Mouse (Mus musculus): ENCODE data around the gene Gm28551. TPM values are rescaled to one million over a fixed set of nuclear protein-coding genes. Genes with fewer than 3 reads are reported as not detected.

The Gm28551 gene
- polyA plus RNA-seq (2012; rRNA removed) = 0.01 TPM in 1 of 2 replicates, not detected in the other

DNA sequence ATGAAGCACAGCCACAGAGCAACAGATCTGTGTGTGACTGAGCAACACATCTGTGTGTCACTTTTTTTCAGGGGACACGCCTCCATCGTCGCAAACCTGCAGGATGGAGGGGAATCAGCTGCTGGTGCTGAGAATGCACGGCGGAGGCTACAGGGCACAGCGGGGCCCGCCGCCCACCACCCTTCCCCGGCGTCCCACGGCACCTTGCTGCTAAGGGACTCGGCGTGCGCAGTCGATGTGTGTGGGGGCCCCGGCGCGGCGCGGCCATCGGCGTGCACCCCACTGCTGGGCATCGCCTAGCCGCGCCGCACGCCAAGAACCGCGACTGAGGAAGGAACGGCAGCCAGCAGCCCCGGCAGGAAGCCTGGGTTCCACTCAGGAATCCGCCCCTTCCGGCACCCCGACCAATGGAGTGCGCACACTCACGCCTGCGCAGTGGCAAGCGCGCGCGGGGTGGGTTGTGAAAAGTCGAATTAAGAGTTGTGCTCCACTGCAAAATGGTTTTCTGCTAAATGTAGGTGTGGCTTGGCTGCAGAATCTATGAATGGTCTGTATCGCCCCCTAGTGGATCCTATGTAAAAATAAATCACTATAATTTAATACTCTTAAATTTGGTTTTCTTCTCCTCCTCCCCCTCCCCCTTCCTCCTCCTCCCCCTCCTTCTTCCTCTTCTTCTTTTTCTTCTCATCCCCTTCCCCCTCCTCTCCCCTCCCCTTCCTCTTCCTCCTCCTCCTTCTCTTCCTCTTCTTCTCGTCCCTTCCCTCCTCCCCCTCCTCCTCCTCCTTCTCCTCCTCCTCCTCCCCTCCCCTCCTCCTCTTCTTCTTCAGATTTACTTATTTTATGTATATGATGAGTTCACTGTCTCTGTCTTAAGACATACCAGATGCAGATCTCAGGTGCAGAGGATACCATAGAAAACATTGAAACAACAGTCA lies at the start of gene Gm28551, which contains the start of the genes Asdurf and Asnsd1:
Gene Gm28551 (minus strand): TSS at position 341 of the 935 bp plus-strand sequence.
Gene Asdurf (minus strand): TSS at position 293 of the 935 bp plus-strand sequence.
Gene Asnsd1 (minus strand): TSS at position 426 of the 935 bp plus-strand sequence.

DNA sequence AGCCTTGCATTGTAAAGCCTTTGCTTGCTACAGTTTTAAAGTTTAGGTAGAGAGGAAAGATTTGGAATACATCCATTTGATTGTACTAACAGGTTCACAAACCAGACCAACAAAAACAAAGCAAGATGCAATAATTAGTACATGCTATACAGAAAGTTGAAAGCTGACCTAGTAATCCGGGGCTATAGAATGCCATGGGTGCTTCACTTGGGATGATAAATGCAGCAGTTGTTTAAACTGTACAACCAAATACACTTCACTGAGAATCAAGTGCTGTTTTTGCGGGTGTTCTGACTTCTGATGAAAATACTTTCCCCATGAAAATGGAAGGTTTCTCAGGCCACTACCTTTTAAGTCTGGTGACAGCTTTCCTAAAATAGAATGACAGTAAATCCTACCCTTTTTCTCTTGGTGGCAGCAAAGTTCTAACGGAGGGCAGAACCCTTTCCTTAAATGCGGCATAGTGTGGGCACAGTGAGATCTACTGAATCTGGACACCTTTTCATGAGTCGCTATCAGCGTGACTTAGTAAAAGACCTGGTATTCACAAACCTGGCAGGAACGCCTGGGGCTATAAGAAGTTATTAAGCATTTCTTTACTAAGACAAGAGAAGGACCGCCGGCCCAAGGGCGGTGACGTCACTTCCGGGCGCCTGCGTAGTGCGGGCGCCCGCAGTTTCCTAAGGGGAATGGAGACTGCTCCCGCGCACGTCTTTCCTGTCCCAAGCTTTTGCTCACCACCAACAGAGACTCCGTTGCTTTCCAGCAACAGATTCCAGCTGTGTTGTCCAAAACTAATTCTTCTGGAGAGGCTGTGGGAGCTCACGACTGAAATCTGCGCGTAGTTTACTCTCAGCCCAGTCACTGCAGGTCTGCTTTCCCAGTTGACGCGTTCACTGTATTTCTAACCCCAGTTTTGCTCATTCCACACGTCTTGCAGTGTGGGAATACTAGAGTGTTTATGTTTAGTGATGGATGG lies 39.2 kb downstream of the Gm28551 start, which contains the start of gene Osgepl1:
Gene Osgepl1 (plus strand): TSS at position 636 of the 979 bp plus-strand sequence.

DNA sequence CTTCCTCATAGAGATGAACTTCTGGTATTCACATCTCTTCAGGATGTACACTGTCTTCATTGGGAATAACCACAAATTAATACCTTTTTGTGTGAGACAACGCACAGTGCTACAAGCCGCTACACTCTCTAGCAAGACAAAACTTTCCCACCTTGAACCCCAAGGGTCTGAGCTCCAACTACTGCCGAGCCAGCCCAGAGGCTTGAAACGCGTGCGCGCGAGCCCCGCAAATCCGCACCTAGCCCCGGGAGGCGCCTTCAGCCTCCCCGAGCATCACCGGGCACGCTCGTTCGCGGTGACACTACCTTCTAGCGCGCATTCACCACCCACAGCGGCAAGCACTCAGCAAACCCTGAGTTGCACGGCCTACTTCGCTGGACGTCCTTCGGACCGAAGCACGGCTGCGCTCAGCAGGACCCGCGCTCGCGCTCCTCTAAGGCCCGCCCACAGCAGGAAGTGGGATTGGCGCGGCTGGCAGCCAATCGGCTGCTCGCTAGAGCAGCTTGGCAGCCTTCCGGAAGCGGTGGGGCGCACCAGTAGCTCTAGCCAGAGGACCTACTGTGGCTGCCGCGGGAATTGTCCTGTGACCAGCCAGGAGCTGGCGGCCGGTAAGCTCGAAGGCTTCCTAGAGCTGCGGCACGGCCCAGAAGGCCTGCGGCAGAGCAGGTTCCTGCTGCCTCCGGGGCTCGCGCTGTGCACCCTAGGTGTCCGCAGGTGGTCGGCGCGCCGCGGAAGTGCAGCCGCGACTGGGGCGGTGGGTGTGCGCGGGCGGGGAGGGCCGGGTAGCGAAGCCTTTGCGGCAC lies 55.7 kb downstream of the Gm28551 start, which contains the start of the genes Pms1, Ormdl1 and Gm28778:
Gene Pms1 (minus strand): TSS at position 438 of the 803 bp plus-strand sequence.
Gene Ormdl1 (plus strand): TSS at position 515 of the 803 bp plus-strand sequence.
Gene Gm28778 (plus strand): TSS at position 531 of the 803 bp plus-strand sequence.

Other genes with a start within 250 kb of the Gm28551 start
- gene 1700019A02Rik, start 165.0 kb downstream of the Gm28551 start, polyA plus RNA-seq (2012; rRNA removed) = not detected in 2 replicates
- gene Pms1, start 55.6 kb downstream of the Gm28551 start, polyA plus RNA-seq (2012; rRNA removed) = 1.5 and 1.7 TPM in 2 replicates
- gene Ormdl1, start 55.6 kb downstream of the Gm28551 start, polyA plus RNA-seq (2012; rRNA removed) = 9.1 and 10.9 TPM in 2 replicates
- not detected in 2 replicates for gene Gm28778, start 55.6 kb downstream of the Gm28551 start, polyA plus RNA-seq (2012; rRNA removed)
- gene Osgepl1, start 39.0 kb downstream of the Gm28551 start, polyA plus RNA-seq (2012; rRNA removed) = 9.2 and 9.3 TPM in 2 replicates
- gene Asdurf, start within 50 bp of the Gm28551 start, polyA plus RNA-seq (2012; rRNA removed) = not detected in 2 replicates
- gene Asnsd1, start 85 bp upstream of the Gm28551 start, polyA plus RNA-seq (2012; rRNA removed) = 16.2 and 16.3 TPM in 2 replicates